Mouse (Mus musculus): ENCODE measurements around the gene Timm13.

GRCm38 (mm10) chr10:80944231-80944630 lies 43.5 kb upstream of the Timm13 start:
- no peak for TF ChIP-seq POLR2A (IDR thresholded peaks at IDR 0.05; ENCODE audit: borderline replicate concordance, extremely low read depth, insufficient read depth, insufficient read length, poor library complexity, severe bottlenecking)
- no peak for TF ChIP-seq CTCF (IDR thresholded peaks at IDR 0.05; ENCODE audit: borderline replicate concordance, extremely low read depth, insufficient read depth, insufficient read length)
